Mouse (Mus musculus) hematopoietic stem cell, adult 5-6 weeks (primary cell): Measurements from ENCODE around the gene Pam16. TPM values are rescaled to one million over a fixed set of nuclear protein-coding genes. Genes with fewer than 3 reads are reported as not detected.

ENCODE experiments used
- ATAC-seq, 2 experiments: fragments of 125-278 bp in 1 of 2; replicated peaks in 1 of 2; 2 replicates each; pipeline ENCODE4 v1.8.0; 2016 to 2017; ENCODE audit warnings: inconsistent platforms in 2 of 2, mild to moderate bottlenecking in 2 of 2, moderate number of reproducible peaks in 2 of 2, low read depth in 1 of 2, moderate TSS enrichment in 1 of 2; ENCODE audit not compliant: low FRiP score in 2 of 2, poor library complexity in 2 of 2, severe bottlenecking in 2 of 2, insufficient read depth in 1 of 2, low TSS enrichment in 1 of 2
- total RNA-seq: library from RNA; stranded (forward); fragments of 172-1452, 232-1000 nt; gene quantifications from 2 replicates; pipeline ENCODE4 v1.2.3, GENCODE M21; 2017

Gene Pam16
- total RNA-seq, 1 experiment from 2014 or later, result 37.6 TPM

- no peak for ATAC-seq
Measured at GRCm38 (mm10) chr16:4602189-4602588, 22.6 kb downstream of the Pam16 start.

GRCm38 (mm10) chr16:4600701-4601310 is 24.0 kb downstream of the Pam16 start:
- no peak for ATAC-seq

GRCm38 (mm10) chr16:4599616-4600015 is 25.2 kb downstream of the Pam16 start:
- no peak for ATAC-seq

DNA sequence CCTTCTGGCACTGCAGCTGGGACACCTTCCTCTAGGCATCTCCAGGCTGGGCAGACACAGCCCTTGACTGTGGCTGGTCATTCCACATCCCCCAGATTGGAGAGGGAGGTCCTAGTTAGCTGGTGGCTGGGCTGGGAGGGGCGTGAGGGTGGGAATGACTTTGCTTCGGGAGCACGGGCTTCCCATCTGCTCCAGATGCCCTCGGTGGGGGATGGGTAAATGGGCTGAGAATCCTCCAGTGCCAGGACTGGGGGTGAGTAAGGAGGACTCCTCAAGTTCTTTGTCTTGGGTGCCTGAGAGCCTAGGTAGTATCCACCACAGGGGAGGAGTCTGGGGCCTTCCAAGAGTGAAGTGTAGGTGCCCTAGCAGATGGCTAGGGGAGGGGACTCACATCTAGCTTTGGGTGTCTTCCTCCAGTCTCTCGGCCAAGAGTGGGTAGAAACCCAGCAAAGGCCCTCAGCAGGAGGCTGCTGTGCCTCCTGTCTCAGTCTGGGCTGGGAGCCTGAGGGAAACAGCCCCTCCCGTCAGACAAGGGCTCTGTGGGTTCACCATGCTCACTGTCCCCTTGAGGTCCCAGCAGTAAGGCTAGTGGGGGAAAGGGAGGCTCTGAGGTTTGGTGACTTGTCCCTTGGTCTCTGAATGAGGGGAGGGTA is 25.8 kb downstream of the Pam16 start:
- ATAC-seq, result no peak

DNA sequence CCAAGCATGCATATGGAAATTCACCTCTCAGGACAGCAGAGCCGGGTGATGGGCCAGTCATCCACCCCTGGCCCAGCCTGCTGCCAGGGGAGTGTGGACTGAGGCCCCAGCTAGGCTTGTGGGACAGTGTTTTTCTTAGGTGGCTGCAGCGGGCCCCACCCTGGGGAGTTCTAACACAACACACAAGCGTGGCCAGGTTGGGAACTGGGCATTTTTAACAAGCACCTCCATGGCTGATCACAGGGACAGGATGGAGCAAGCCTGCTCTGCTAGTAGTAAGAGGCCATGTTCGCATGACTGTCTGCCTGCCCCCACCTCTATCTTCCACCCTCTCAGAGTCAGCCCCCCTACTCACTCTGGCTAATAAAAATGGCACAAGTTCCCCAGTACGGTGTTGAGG is 26.7 kb downstream of the Pam16 start:
- no peak for ATAC-seq

GRCm38 (mm10) chr16:4597296-4597695 is 27.5 kb downstream of the Pam16 start:
- no peak for ATAC-seq

- ATAC-seq, result no peak
Measured at GRCm38 (mm10) chr16:4596836-4597235, 28.0 kb downstream of the Pam16 start.

- no peak for ATAC-seq
Measured at GRCm38 (mm10) chr16:4596141-4596728, 28.6 kb downstream of the Pam16 start.

DNA sequence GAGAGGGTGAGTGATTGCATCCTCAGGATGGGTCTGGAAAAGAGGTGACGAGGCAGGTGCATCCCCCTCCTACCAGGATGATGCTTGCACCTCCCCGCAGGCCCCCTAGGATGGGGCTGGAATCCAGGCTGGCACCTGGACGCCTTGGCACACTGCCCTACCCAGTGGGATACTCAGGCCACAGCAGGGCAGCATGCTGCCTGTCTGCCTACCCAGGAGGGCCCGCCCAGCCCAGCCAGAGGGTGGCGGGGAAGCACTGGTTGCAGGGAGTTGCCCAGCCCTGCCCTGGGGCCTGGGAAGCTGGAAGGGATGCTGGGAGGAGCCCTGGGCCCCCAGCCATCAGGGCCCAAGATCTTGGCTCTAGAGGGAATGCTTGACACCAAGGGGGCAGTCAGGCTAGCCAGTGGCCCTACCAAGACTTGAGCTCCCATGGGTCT is 29.2 kb downstream of the Pam16 start:
- ATAC-seq, result no peak

GRCm38 (mm10) chr16:4594814-4595526 is 29.8 kb downstream of the Pam16 start:
- ATAC-seq, result peak; percentile 23 to 31; a peak in 1 of 4 replicates

DNA sequence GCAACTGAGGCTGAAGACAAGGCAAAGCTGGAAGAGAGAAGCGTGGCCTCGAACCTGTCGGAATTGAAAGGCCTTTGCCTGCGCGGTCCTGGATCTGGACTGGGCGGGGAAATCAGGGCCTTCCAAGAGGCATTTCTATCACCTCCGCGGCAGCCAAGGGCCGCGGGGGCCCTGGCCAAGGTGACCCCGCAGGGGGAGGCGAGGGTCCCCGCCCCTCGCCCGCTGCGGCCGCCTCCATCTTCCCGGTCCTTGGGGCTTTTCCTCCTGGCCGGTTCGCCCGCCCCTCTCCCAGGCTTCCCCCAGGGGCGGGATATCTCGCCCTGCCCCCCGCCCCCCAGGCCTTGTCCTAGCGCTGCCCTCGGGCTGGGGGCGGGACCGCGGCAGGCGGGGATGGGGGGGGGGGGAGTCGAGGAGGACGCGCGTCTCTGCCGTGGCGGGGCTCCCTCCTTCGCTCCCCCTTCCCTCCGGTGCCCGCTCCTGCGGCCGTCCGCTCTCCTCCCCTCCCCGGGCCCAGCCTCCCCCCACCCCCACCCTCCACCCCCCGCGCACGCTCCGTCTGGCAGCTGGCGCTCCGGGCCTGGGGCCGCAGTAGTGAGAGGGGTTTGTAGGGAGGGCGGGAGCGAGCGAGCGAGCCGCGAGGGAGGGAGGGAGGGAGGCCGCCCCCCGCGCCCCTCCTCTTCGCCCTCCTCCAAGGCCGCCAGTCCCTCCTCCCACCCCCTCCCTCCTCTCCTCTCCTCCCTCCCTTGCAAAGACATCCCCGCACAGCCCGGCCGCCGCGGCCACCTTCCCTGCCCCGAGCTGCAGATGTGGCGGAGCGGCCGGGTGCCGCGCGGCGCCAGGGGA is 30.6 kb downstream of the Pam16 start, which contains the start of gene Glis2:
Glis2 (plus strand) TSS at position 743 of the 843 bp plus-strand sequence.
- ATAC-seq, result peak in 1 of 2 experiments; percentile 18; a peak in 1 of 4 replicates

GRCm38 (mm10) chr16:4592909-4593875 is 31.6 kb downstream of the Pam16 start:
- ATAC-seq, result peak; percentile 23 to 65; a peak in 1 of 4 replicates

DNA sequence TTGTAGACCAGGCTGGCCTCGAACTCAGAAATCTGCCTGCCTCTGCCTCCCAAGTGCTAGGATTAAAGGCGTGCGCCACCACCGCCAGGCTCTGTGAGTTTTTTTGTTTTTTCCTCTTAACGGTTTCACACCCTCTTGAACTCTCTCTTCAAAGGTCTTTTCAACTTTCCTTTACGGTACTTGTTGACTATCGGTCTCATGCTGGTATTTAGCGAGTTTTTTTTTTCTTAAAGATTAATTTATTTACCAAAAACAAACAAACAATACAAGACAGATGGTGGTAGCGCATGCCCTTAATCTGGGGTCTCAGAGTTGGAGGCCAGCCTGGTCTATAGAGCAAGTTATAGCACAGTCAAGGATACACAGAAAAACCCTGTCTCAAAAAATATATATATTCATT is 34.6 kb downstream of the Pam16 start:
- no peak for ATAC-seq

- no peak for ATAC-seq
Measured at GRCm38 (mm10) chr16:4587516-4588210, 37.1 kb downstream of the Pam16 start.

DNA sequence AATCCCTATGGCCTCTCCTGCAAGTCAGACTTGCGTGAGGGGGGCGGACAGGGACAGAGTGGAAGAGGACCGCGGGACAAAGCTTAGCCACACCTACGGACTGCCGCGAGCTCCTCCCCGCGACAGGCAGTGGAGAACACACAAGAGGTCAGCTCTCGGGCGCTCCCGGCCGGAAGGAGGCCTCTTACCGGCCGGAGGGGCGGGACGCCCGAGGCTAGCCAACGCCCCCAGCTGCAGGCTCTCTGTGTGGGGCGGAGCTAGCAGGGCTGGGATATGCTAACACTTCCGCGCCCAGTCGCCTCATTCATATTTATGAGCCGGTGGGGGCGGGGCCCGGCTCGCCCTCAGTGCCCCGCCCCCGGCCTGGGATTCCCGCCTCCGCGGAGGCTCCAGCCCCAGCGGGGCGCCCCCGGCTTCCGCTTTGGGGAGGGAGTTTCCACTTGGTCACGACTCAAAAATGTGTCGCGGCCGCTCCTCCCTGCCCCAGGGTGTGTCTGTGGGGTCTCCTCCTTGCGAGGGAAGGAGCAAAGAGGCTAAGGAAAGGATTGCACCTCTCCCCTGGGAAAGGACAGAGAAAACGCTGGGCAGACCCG is 38.2 kb downstream of the Pam16 start:
- peak; percentile 95 to 96 for ATAC-seq
